In the genomic region with DNA sequence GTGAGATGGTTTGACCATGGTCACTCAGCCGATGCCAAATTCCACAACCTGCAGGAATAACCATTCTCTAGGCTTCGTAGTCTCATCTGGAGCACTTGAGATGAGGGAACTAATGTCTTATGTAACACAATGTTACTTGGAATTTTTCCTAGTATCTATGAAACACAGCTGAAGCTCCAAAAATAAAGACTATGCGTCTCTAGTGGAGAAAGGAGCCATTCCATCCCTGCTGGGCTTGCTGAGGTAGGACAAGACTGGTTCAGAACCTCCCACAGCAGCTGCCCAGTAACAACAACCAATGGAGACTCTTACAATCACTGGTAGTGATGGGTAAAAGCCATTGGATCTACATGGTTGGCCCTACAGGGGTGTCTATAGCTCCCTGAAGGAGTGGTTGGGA, we compare ENCODE assay signal across 21 mouse cellular contexts.
DNase-seq lines count a peak whose midpoint lies in the region; ATAC-seq and TF ChIP-seq lines count a peak whose summit lies in the region.
"Had no signal": no experiment of that assay in that cellular context is flagged by ENCODE, and none has a peak within 500 bp of the region (broad histone marks: within the 10 kb centered on the region; RNA-seq: fewer than 3 reads in every experiment).

No protein-coding gene starts in this region.

- H3K4me2 ChIP-seq in embryonic facial prominence, embryonic 15.5 days (replicated peaks) = no peak overlapping the region
- H3K4me2 ChIP-seq in lung, embryonic 14.5 days = no peak overlapping the region
- H3K4me2 ChIP-seq in midbrain, embryonic 13.5 days (replicated peaks) = no peak overlapping the region

- no peak overlapping the region for H3K9ac ChIP-seq in embryonic facial prominence, embryonic 15.5 days
- H3K9ac ChIP-seq in lung, embryonic 14.5 days = no peak overlapping the region
- no peak overlapping the region for H3K9ac ChIP-seq in midbrain, embryonic 13.5 days (replicated peaks)

- H3K27me3 ChIP-seq in embryonic facial prominence, embryonic 15.5 days = no peaks in the 10 kb centered on the region
- H3K27me3 ChIP-seq in embryonic facial prominence, embryonic 10.5 days (replicated peaks; ENCODE audit: low read depth, poor library complexity, severe bottlenecking) = peaks cover 10% of the 10 kb centered on the region; the same call in 1 of the 2 replicates
- no peaks in the 10 kb centered on the region for H3K27me3 ChIP-seq in lung, embryonic 14.5 days (ENCODE audit: insufficient read depth, low read length)
- no peaks in the 10 kb centered on the region for H3K27me3 ChIP-seq in midbrain, embryonic 10.5 days (ENCODE audit: low read depth, poor library complexity, severe bottlenecking)
- no peaks in the 10 kb centered on the region for H3K27me3 ChIP-seq in midbrain, embryonic 13.5 days

- no peak overlapping the region for H3K4me3 ChIP-seq in embryonic facial prominence, embryonic 15.5 days (replicated peaks)
- H3K4me3 ChIP-seq in embryonic facial prominence, embryonic 10.5 days = no peak overlapping the region
- no peak overlapping the region for H3K4me3 ChIP-seq in lung, embryonic 14.5 days (ENCODE audit: low read depth, low read length)
- H3K4me3 ChIP-seq in lung, adult 2 months (replicated peaks; ENCODE audit: extremely low read depth, low read depth, low read length) = no peak overlapping the region
- no peak overlapping the region for H3K4me3 ChIP-seq in midbrain, embryonic 10.5 days
- H3K4me3 ChIP-seq in midbrain, embryonic 13.5 days (replicated peaks) = no peak overlapping the region
- H3K4me3 ChIP-seq: erythroblast, embryonic 14.5 days; forebrain, embryonic 10.5 days; heart, embryonic 10.5 days had no signal

- no peak overlapping the region for H3K27ac ChIP-seq in embryonic facial prominence, embryonic 15.5 days (replicated peaks)
- H3K27ac ChIP-seq in embryonic facial prominence, embryonic 10.5 days (replicated peaks) = no peak overlapping the region
- peak overlapping the region; percentile 60; the same call in 1 of the 2 replicates for H3K27ac ChIP-seq in lung, embryonic 14.5 days (ENCODE audit: low read depth)
- H3K27ac ChIP-seq in midbrain, embryonic 10.5 days (replicated peaks) = 0 out of 2 replicates have a peak overlapping the region, but pooled peaks have one; percentile 24
- H3K27ac ChIP-seq in midbrain, embryonic 13.5 days = no peak overlapping the region
- H3K27ac ChIP-seq: forebrain, embryonic 10.5 days; heart, embryonic 10.5 days; hindbrain, embryonic 14.5 days had no signal

- no peaks in the 10 kb centered on the region for H3K9me3 ChIP-seq in embryonic facial prominence, embryonic 15.5 days (replicated peaks)
- no peaks in the 10 kb centered on the region for H3K9me3 ChIP-seq in embryonic facial prominence, embryonic 10.5 days
- no peaks in the 10 kb centered on the region for H3K9me3 ChIP-seq in lung, embryonic 14.5 days (ENCODE audit: low read depth, low read length)
- H3K9me3 ChIP-seq in midbrain, embryonic 10.5 days (replicated peaks) = no peaks in the 10 kb centered on the region
- no peaks in the 10 kb centered on the region for H3K9me3 ChIP-seq in midbrain, embryonic 13.5 days
- H3K9me3 ChIP-seq: forebrain, embryonic 10.5 days; heart, embryonic 10.5 days had no signal

- 0 out of 2 replicates have a peak, but pooled peaks have one; percentile 24 for ATAC-seq in embryonic facial prominence, embryonic 15.5 days (ENCODE audit: insufficient number of reproducible peaks, low FRiP score, low TSS enrichment, low read depth)
- ATAC-seq in lung, embryonic 14.5 days (ENCODE audit: insufficient read depth) = no peak
- no peak for ATAC-seq in midbrain, embryonic 13.5 days
- ATAC-seq: CD4-positive, CD25-positive, alpha-beta regulatory T cell, adult 4 months had no signal

- WGBS in embryonic facial prominence, embryonic 15.5 days = 72% methylated on average over 3 of the region's 3 CpGs
- 94% methylated on average over 3 of the region's 3 CpGs for WGBS in embryonic facial prominence, embryonic 10.5 days
- WGBS in lung, embryonic 14.5 days = 86% methylated on average over 3 of the region's 3 CpGs
- WGBS in lung, adult 2 months = 47% methylated on average over 3 of the region's 3 CpGs
- WGBS in midbrain, embryonic 10.5 days = 91% methylated on average over 3 of the region's 3 CpGs
- WGBS in midbrain, embryonic 13.5 days = 91% methylated on average over 3 of the region's 3 CpGs

- DNase-seq in embryonic facial prominence, embryonic 10.5 days (ENCODE audit: low spot score) = no peak
- no peak for DNase-seq in lung, embryonic 14.5 days
- DNase-seq in lung, adult 2 months = no peak
- DNase-seq in midbrain, embryonic 10.5 days (ENCODE audit: low spot score) = no peak
- DNase-seq in urinary bladder, postnatal 25 days (ENCODE audit: low spot score) = no peak
- DNase-seq: adrenal gland, postnatal 10 days; B cell, adult 2 months; cerebellum, adult 11-12 months; cerebellum, adult 9-10 months; cerebellum, postnatal 25 days; gastrocnemius, postnatal 10 days; heart, adult 18-20 months; heart, postnatal 10 days had no signal

- peaks cover 15% of the 10 kb centered on the region for H3K4me1 ChIP-seq in embryonic facial prominence, embryonic 15.5 days
- H3K4me1 ChIP-seq in embryonic facial prominence, embryonic 10.5 days = peaks cover 28% of the 10 kb centered on the region
- H3K4me1 ChIP-seq in lung, embryonic 14.5 days (ENCODE audit: insufficient read depth) = peaks cover 19% of the 10 kb centered on the region
- peaks cover 6% of the 10 kb centered on the region; the same call in 1 of the 2 replicates for H3K4me1 ChIP-seq in lung, adult 2 months (ENCODE audit: control insufficient read depth, insufficient read depth, low read length)
- peaks cover 25% of the 10 kb centered on the region for H3K4me1 ChIP-seq in midbrain, embryonic 10.5 days
- H3K4me1 ChIP-seq in midbrain, embryonic 13.5 days (replicated peaks) = peaks cover 11% of the 10 kb centered on the region

- TF ChIP-seq CTCF in lung, embryonic 14.5 days (IDR thresholded peaks at IDR 0.05; ENCODE audit: low read depth) = no peak
- TF ChIP-seq CTCF in lung, adult 2 months (IDR thresholded peaks at IDR 0.05; ENCODE audit: insufficient read depth, low read length) = no peak

- H3K36me3 ChIP-seq in embryonic facial prominence, embryonic 15.5 days = no peaks in the 10 kb centered on the region
- no peaks in the 10 kb centered on the region for H3K36me3 ChIP-seq in embryonic facial prominence, embryonic 10.5 days (replicated peaks)
- no peaks in the 10 kb centered on the region for H3K36me3 ChIP-seq in lung, embryonic 14.5 days (ENCODE audit: insufficient read depth)
- no peaks in the 10 kb centered on the region for H3K36me3 ChIP-seq in midbrain, embryonic 10.5 days
- H3K36me3 ChIP-seq in midbrain, embryonic 13.5 days = no peaks in the 10 kb centered on the region
- H3K36me3 ChIP-seq: forebrain, embryonic 10.5 days; G1E; heart, embryonic 10.5 days had no signal

- TF ChIP-seq POLR2A in lung, adult 2 months (IDR thresholded peaks at IDR 0.05; ENCODE audit: borderline replicate concordance, extremely low read depth, low read depth, low read length) = no peak

Comparison
In these comparisons a context has a peak if more than half of its experiments do, and no peak if none do; other contexts are left out.
1. H3K27ac ChIP-seq: peak in lung, embryonic 14.5 days (single experiment) and midbrain, embryonic 10.5 days (single experiment); none in embryonic facial prominence, embryonic 15.5 days (single experiment), embryonic facial prominence, embryonic 10.5 days (single experiment) and midbrain, embryonic 13.5 days (single experiment).